Mouse (Mus musculus): ENCODE data around the gene Ripor3.
"Not testable (repeated sequence)": the region's sequence is repeated elsewhere in the genome, so short reads cannot be mapped to it uniquely, and the experiment has no call there.

Gene Ripor3

DNA sequence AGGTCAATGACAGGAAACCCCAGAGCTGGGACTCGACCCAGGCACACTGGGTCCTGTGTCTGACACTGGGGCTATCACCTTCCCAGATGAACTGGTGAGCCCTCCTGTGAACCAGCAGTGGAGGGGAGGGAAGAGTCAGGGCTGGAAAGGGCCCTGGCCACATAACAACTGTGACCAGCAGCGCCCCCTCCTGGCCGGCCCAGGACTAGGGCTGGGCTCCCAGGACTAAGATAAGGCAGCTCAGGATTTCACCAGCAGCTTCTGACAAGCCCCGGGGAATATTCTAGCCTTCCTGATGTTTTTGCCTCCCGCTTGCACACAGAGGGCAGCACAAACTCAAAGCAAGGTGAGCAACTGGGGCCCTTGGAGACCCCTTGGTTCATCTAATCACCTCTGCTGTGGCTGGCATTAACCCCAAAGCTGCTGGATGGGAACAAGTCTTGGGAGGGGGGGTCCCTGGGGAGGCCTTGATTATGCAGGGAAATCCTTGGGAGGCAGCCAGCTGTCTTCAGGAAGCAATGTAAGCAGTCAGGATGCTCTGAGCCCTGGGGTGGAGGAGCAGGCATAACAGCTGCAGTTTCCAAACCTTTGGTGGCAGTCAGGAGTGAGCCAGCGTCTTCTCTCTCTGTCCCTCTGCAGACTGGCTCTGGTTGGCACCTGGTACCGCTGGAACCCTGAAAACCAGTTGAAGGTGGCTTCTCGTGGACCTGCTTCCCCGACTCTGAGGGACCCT is at the start of gene Ripor3:
Ripor3 (minus strand) TSS at position 683 of the 733 bp plus-strand sequence.
- DNase-seq = peak; percentile 20

DNA sequence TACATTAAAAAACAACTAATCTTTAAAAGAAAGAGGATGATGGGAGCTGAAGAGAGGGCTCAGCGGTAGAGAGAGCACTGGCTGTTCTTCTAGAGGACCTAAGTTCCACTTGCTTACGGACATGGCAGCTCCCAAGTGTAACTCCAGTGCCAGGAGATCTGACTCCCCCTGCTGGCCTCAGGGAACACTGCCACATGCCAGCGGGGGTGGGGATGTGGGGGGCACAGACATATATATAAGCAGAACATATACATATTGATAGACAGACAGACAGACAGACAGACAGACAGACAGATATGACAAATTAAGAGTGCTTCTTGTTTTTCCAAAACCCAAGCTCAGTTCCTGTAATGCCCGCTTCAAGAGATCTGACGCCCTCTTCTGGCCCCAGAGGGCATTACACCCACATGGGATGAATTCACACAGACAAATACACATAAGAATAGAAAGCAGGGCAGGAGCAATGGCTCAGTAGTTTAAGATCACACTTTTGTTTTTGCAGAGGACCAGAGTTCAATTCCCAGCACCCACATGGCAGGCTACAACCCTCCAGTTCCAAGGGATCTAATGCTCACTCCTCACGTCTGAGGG is 48.9 kb upstream of the Ripor3 start:
- no peak for DNase-seq

GRCm38 (mm10) chr2:168058488-168059199 is 48.2 kb upstream of the Ripor3 start:
- no peak for DNase-seq

GRCm38 (mm10) chr2:168057876-168058275 is 47.5 kb upstream of the Ripor3 start:
- DNase-seq = not testable (repeated sequence)

DNA sequence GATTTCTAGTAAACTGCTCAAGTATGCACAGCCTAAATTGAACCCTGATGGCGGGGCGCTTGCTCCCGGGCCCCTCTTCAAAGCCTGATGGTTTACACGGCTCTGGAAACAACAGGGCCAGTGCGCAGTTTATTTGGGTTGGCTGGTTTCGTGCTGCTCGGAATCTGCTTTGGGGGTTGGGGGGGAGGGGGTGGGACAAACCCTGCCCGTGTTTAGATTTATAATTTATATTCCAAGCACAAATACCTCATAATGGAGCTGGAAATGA is 46.2 kb upstream of the Ripor3 start:
- no peak for DNase-seq

- no peak for DNase-seq
These were observed 45.7 kb upstream of the Ripor3 start for GRCm38 (mm10) chr2:168055910-168056665.

DNA sequence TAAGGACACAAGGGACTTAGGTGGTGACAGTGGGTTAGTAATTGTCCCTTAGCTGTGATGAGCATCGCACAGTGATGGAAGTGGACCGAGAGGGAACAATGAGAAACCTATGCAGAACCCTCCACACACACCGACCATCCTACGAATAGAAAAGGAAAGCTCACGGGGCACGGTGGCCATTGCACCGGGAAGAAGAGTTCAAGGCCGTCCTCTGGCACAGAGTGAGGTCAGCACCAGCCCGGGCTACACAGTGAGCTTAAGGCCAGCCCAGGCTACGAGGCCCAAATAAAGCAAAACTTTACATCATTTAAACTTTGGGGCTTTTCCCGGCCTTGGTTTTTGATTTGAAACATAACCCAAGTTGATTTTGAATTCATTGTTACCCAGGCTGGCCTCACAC is 43.7 kb upstream of the Ripor3 start:
- DNase-seq = no peak

- DNase-seq = peak; percentile 12
These were observed 42.3 kb upstream of the Ripor3 start for GRCm38 (mm10) chr2:168052689-168053088.

DNA sequence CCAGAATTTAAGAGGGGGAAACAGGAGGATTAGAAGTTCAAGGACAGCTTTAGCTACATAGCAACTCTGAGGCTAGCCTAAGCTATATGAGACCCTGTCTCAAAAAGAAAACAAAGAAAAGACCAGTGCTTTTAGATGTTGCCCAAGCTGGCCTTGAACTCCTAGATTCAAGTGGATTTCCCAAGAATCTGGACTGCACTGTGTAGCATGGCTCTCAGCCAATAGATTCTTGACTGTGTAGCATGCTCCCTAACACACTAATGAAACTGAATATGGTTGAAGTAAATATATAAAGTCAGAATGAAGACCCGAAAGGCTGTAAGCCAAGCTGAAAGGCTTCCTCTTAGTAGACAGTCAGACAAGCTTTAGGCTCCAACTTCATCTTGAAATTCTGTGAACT is 41.7 kb upstream of the Ripor3 start:
- no peak for DNase-seq

DNA sequence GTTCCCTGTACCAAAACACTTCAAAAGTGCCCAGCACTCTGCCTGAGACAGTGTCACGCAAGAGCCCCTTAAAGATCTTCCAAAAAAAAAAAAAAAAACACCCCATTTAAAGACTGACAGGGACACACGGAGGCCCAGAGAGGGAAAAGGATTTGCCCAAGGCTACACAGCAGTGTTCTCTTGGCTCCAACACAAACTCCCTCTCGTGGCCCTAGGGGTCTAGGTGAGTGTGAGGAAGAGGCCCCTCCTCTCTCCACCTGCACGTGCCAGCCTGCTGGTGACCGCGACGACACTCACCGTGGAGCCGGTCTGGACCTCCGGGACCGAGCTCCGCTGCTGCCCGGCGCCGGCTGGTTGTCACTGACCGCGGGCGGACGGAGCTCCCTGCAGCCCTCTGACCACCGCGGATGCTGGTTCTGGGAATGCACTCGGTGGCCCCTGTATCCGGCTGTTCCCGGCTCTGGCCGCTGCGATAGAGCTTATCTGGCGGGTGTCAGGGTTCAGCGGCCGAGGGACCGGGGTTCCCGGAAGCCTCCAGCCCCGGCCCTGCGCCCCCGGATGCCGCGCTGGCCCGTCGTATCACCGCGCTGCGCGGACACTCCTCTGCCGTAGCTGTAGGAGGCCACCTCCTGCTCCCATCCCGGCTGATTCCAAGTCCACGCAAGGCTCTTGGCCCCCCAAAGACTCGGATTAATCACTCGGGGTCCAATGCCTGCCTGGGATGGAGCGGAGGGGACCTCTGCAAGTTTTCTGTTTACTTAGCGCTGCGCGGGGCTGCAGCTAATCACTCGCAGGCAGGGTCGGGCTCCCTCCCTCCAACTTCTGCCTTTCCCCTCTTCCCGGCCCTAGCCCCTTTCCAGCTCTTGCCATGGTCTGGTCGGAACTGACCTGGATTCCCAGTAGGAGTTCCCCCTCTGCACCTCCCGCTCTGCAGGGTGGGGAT is 39.9 kb upstream of the Ripor3 start:
- no peak for DNase-seq

GRCm38 (mm10) chr2:168049002-168049635 is 38.7 kb upstream of the Ripor3 start:
- no peak for DNase-seq

DNA sequence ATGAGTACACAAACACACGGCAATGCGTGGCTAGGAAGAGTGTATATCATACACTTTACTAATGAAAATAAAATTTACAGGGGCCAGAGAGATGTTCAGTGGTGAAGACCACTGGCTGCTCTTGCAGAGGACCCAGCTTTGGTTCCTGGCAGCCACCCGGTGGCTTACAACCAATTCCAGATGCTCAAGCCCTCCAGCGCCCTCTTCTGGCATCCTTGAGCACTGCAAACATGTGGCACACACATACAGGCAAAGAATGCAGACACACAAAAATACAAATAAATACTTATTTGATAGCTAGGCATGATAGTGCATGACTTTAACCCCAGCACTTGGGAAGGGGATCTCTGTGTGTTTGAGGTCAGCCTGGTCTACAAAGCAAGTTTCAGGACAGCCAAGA is 36.0 kb upstream of the Ripor3 start:
- no peak for DNase-seq

DNA sequence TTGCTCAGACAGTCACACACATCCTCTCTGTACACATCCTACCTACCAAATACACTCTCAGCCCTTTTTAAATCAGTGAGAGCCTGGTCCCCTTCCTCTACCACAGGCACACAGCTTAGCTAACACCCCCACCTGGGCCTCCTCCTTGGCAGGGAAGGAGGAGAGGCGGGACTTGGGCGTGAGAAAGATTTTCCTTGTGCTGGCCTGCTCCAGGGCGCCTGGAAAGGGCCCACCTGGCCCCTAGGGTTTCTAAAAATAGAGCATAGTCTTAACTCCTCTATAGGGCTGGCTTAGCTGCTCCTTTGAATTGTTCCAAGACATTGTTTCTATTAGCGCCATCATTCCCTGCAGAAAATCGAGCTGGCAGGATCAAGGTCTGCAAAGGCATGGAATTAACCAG is 35.4 kb upstream of the Ripor3 start:
- DNase-seq = no peak

GRCm38 (mm10) chr2:168045357-168045756 is 34.9 kb upstream of the Ripor3 start:
- no peak for DNase-seq

DNA sequence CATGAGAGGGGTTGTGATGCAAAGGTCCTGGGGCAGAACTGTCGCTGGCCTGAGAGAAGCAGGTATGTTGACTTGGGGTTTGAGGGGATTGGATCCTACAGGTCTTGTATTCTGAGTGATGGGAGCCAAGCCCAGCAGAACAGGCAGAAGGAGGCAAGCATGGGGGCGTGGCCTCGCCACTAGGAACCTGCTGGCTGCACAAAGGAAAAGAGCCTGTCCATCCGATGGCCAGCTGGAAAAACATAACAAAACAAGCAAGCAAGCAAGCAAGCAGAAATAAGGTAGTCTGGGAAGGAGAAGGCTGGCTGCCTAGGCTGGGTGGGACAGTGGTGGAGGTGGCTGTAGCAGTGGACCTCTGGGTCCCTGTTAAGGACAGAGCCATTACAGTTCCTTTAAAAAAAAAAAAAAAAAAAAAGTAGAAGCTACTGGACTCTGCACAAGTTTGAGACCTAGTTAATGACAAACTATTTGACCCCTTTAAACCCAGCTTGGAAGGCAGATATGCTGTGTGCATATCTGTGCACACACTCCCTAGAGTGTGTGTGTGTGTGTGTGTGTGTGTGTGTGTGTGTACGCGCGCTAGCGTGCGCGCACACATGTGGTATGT is 34.4 kb upstream of the Ripor3 start:
- no peak for DNase-seq

DNA sequence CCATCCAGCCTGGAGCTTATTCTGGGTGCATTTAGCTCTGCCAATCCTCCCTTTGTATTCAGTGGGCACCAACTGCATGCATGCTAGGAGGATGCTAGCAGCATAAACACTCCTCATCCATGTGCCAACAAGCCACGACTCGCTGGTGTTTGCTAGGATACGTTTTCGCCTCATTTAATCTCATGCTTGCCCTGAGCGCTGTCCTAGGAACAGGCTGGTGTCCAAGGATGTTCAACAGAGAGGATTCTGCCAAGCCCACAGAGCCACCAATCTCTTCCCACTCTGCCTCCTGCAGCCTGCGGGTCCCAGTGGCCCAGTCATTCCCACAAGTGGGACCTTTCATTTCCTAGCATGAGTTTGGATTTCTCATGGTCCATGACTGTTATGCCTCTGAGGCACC is 31.6 kb upstream of the Ripor3 start:
- DNase-seq = peak; percentile 5

DNA sequence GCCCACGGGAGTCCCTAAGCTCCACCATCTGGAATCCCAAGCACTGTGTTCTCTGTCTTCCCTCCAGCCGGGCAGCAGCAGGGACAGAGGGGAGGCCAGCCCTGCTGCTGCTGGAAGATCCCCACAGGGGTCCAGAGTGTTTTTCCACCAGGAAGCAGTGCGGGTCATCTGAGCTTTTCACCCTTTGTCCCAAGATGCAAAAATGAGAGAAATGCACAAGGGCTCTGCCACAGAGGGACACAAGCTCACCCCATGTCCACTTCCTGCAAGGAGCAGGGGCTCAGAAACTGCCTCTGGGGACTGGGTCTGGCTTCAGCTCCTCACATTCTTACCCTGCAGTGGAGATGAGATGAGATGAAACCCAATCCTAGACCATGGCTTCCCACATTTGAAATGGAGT is 30.3 kb upstream of the Ripor3 start:
- no peak for DNase-seq

- no peak for DNase-seq
These were observed 26.6 kb upstream of the Ripor3 start for GRCm38 (mm10) chr2:168037063-168037462.

GRCm38 (mm10) chr2:168035907-168036306 is 25.5 kb upstream of the Ripor3 start:
- no peak for DNase-seq

- DNase-seq = no peak
These were observed 23.5 kb upstream of the Ripor3 start for GRCm38 (mm10) chr2:168033905-168034304.

GRCm38 (mm10) chr2:168031842-168032241 is 21.4 kb upstream of the Ripor3 start:
- no peak for DNase-seq

DNA sequence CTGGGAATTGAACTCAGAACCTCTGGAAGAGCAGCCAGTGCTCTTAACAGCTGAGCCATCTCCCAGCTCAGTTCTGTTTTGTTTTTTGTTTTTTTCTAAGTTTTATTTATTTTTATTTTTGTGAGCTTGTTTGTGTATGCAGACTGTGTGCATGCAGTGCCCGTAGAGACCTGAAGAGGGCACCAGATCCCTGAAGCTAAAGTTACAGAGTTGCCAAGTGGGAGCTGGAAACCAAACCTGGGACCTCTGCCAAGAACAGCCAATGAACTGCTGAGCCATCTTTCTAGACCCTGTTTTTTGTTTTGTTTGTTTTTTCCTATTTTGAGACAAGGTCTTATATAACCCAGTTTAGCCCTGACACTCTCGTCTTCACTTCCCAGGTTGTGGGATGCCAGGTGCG is 18.0 kb upstream of the Ripor3 start:
- DNase-seq = no peak

Measured in cerebellum, adult 8-10 months (tissue).